Mouse (Mus musculus) G1E (cell line): ENCODE data around the gene Hyal2.

Source experiments
- CTCF ChIP-seq: IDR thresholded peaks from 2 replicates; pipeline ENCODE4 v1.5.1; 2012; ENCODE audit warnings: low read depth, low read length, inconsistent platforms, mixed read lengths
- GATA1 ChIP-seq: IDR thresholded peaks from 2 replicates; pipeline ENCODE4 v1.6.1; 2012; ENCODE audit warnings: borderline replicate concordance, low read length, inconsistent platforms, mixed read lengths
- POLR2AphosphoS5 ChIP-seq: IDR thresholded peaks from 2 replicates; pipeline ENCODE4 v1.6.1; 2012; ENCODE audit warnings: low read depth, low read length, inconsistent platforms; ENCODE audit not compliant: insufficient replicate concordance
- TAL1 ChIP-seq: conservative IDR thresholded peaks from 2 replicates; pipeline ENCODE4 v1.6.1; 2012; ENCODE audit warnings: low read depth, low read length, inconsistent platforms, mixed read lengths

- TF ChIP-seq CTCF: no peak
- no peak for TF ChIP-seq POLR2AphosphoS5
- TF ChIP-seq TAL1: no peak
- TF ChIP-seq GATA1: no peak
Measured at GRCm38 (mm10) chr9:107583174-107583573, 15.4 kb downstream of the Hyal2 start.
